Mouse (Mus musculus): ENCODE results near the gene Sbk1. TPM values are rescaled to one million over a fixed set of nuclear protein-coding genes. Genes with fewer than 3 reads are reported as not detected.
"Not testable (repeated sequence)": the region's sequence is repeated elsewhere in the genome, so short reads cannot be mapped to it uniquely, and the experiment has no call there.

Sbk1 gene
- polyA plus RNA-seq, 1 experiment from 2014 or later: 58.9 TPM

DNA sequence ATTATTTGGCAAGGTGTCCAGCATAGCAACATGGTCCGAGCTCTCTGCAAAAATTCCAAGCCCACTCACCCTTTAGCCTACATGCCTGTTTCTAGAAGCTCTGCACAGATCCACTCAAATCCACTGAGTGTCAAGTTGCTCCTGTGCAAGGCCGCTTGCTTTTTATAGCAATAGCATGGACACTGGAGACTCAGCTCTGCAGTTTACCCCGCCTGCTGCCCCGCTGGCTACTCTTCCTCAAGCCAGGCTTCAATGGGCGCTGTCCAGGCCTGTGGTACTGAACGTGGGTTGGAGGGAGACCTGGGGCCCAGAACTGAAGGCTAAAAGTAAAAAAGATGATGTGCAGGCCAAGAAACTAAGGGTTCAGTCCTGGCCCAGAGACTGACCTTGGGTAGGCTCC is 8.3 kb downstream of the Sbk1 start:
- H3K27me3 ChIP-seq: no peaks in the 10 kb centered on the region
- no peak overlapping the region for H3K4me3 ChIP-seq
- WGBS: 61% methylated on average over 6 of the region's 6 CpGs
- H3K36me3 ChIP-seq: peaks cover 90% of the 10 kb centered on the region
- ATAC-seq (ENCODE audit: insufficient number of reproducible peaks, insufficient read depth, low FRiP score, low TSS enrichment, low read depth): no peak
- H3K9ac ChIP-seq: no peak overlapping the region
- no peak overlapping the region for H3K4me2 ChIP-seq
- peaks cover 38% of the 10 kb centered on the region for H3K4me1 ChIP-seq
- no peaks in the 10 kb centered on the region for H3K9me3 ChIP-seq
- no peak overlapping the region for H3K27ac ChIP-seq

GRCm38 (mm10) chr7:126281876-126282682 is 9.7 kb downstream of the Sbk1 start:
- ATAC-seq (ENCODE audit: insufficient number of reproducible peaks, insufficient read depth, low FRiP score, low TSS enrichment, low read depth): no peak
- H3K36me3 ChIP-seq: peaks cover 83% of the 10 kb centered on the region
- H3K4me2 ChIP-seq: no peak overlapping the region
- no peak overlapping the region for H3K9ac ChIP-seq
- no peaks in the 10 kb centered on the region for H3K9me3 ChIP-seq
- WGBS: 79% methylated on average over 16 of the region's 16 CpGs
- peaks cover 24% of the 10 kb centered on the region for H3K4me1 ChIP-seq
- no peaks in the 10 kb centered on the region for H3K27me3 ChIP-seq
- no peak overlapping the region for H3K27ac ChIP-seq
- H3K4me3 ChIP-seq: no peak overlapping the region

GRCm38 (mm10) chr7:126282683-126282990 is 10.2 kb downstream of the Sbk1 start:
- not testable (repeated sequence) for H3K9ac ChIP-seq; H3K27ac ChIP-seq; H3K27me3 ChIP-seq; H3K9me3 ChIP-seq; H3K4me3 ChIP-seq; ATAC-seq (ENCODE audit: insufficient number of reproducible peaks, insufficient read depth, low FRiP score, low TSS enrichment, low read depth); H3K4me2 ChIP-seq
- WGBS: 74% methylated on average over 8 of the region's 8 CpGs
- H3K36me3 ChIP-seq: peaks cover 77% of the 10 kb centered on the region
- H3K4me1 ChIP-seq: peaks cover 22% of the 10 kb centered on the region

DNA sequence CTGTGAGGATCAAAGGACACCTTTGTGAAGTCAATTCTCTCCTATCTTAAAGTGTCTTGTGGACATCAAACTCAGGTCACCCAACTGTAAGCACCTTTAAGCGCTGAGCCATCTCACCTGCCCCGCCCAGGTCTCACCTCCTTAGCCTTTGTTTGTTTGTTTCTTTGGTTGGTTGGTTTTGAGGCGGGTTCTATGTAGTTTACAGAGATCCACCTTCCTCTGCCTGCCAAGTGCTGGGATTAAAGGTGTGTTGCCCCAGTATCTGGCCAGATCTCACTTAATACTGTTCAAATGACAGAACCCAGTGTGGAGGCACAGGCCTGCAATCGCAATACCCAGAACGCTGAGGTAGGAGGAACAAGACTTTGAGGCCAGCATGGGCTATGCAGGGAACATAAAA is 11.6 kb downstream of the Sbk1 start:
- Histone ChIP-seq H3K4me3 (no peak overlapping the region), H3K36me3 (peaks cover 73% of the 10 kb centered on the region), H3K9ac (no peak overlapping the region), H3K4me2 (no peak overlapping the region), H3K27ac (no peak overlapping the region), H3K27me3 (no peaks in the 10 kb centered on the region), H3K4me1 (peaks cover 22% of the 10 kb centered on the region), H3K9me3 (no peaks in the 10 kb centered on the region)
- WGBS: 92% methylated on average over 5 of the region's 5 CpGs
- no peak for ATAC-seq (ENCODE audit: insufficient number of reproducible peaks, insufficient read depth, low FRiP score, low TSS enrichment, low read depth)

- Histone ChIP-seq H3K4me2 (no peak overlapping the region), H3K4me1 (peaks cover 22% of the 10 kb centered on the region), H3K9ac (no peak overlapping the region), H3K9me3 (no peaks in the 10 kb centered on the region), H3K36me3 (peaks cover 74% of the 10 kb centered on the region), H3K4me3 (no peak overlapping the region), H3K27ac (no peak overlapping the region; the same call in 1 of the 2 replicates), H3K27me3 (no peaks in the 10 kb centered on the region)
- WGBS: 74% methylated on average over 4 of the region's 4 CpGs
- no peak for ATAC-seq (ENCODE audit: insufficient number of reproducible peaks, insufficient read depth, low FRiP score, low TSS enrichment, low read depth)
Observed at GRCm38 (mm10) chr7:126284441-126284840, 12.0 kb downstream of the Sbk1 start.

DNA sequence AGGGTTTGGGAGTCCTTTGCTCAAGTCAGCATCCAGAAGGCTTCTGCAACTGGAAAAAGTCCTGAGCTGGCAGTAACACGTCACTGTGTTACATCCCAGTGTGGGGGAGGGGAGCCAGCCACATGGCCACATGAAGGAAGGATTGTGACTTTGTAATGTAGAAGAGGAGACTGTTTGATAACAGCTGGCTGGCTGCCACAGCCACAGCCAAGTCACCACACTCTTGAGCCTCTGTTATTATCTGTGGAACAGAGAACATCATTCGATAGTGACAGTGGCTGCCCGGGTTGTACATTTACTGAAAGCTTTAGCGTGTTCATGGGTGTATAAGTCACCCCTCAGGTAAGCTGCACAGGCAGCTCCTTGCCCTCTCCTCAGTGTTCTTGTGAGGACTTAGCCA is 12.4 kb downstream of the Sbk1 start:
- WGBS: 75% methylated on average over 4 of the region's 4 CpGs
- H3K27ac ChIP-seq: no peak overlapping the region; the same call in 1 of the 2 replicates
- H3K4me1 ChIP-seq: peaks cover 22% of the 10 kb centered on the region
- no peak overlapping the region for H3K9ac ChIP-seq
- H3K9me3 ChIP-seq: no peaks in the 10 kb centered on the region
- ATAC-seq (ENCODE audit: insufficient number of reproducible peaks, insufficient read depth, low FRiP score, low TSS enrichment, low read depth): no peak
- H3K36me3 ChIP-seq: peaks cover 75% of the 10 kb centered on the region
- no peak overlapping the region for H3K4me3 ChIP-seq
- no peak overlapping the region for H3K4me2 ChIP-seq
- no peaks in the 10 kb centered on the region for H3K27me3 ChIP-seq

- H3K27ac ChIP-seq: no peak overlapping the region
- no peaks in the 10 kb centered on the region for H3K27me3 ChIP-seq
- whole genome bisulfite sequencing: 83% methylated on average over 12 of the region's 12 CpGs
- H3K4me2 ChIP-seq: no peak overlapping the region
- no peaks in the 10 kb centered on the region for H3K9me3 ChIP-seq
- peaks cover 75% of the 10 kb centered on the region for H3K36me3 ChIP-seq
- no peak overlapping the region for H3K9ac ChIP-seq
- H3K4me3 ChIP-seq: no peak overlapping the region
- no peak for ATAC-seq (ENCODE audit: insufficient number of reproducible peaks, insufficient read depth, low FRiP score, low TSS enrichment, low read depth)
- peaks cover 22% of the 10 kb centered on the region for H3K4me1 ChIP-seq
Observed at GRCm38 (mm10) chr7:126285293-126286211, 13.1 kb downstream of the Sbk1 start.

DNA sequence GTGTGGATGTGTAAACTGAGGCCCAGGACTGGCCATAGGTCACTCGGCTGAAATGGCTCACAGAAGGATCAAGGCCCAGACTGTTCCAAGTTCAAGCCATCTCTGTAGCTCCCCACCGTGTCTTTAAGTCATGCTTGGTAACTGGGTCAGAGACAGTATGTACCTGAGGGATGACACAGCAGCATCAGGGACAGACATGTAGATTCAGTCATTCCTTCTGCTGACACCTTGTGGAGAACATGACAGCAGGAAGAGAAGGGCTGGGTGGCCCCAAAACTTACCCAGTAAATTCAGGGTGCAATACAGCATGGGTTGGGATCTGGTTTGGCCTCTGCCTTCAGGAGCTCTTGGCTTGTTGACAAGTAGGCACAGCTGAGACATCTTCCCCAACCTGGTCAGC is 13.9 kb downstream of the Sbk1 start:
- H3K4me2 ChIP-seq: no peak overlapping the region
- no peaks in the 10 kb centered on the region for H3K9me3 ChIP-seq
- peaks cover 22% of the 10 kb centered on the region for H3K4me1 ChIP-seq
- WGBS: 82% methylated on average over 2 of the region's 2 CpGs
- no peak overlapping the region for H3K9ac ChIP-seq
- no peak overlapping the region for H3K4me3 ChIP-seq
- H3K27me3 ChIP-seq: no peaks in the 10 kb centered on the region
- no peak overlapping the region for H3K27ac ChIP-seq
- ATAC-seq (ENCODE audit: insufficient number of reproducible peaks, insufficient read depth, low FRiP score, low TSS enrichment, low read depth): no peak
- peaks cover 77% of the 10 kb centered on the region for H3K36me3 ChIP-seq

DNA sequence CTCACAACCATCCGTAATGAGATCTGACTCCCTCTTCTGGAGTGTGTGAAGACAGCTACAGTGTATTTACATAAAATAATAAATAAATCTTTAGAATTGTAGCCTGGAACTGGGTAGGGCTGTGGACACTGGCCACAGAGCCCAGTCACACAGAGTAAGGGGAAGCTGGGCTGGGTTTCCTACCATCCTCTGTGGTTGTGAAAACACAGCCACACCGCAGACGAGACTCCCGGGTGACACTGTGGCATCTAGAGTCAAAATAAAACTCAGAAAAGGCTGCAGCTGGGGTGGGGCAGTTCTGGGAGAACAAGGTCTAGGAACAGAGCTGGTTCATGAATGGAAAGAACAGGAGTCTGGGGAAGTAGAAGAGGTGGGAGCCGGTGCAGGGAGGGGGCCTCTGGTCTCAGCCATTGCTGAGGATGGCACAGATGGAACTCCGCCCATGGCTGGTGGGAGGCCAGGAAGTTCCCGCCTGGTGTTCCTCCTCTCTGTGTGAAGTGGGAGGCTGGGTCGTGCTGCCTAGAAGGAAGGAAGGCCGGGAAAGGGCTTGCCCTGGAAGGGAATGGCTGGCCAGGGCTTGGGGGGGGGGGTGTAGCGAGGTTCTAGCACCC is 15.2 kb downstream of the Sbk1 start:
- ATAC-seq (ENCODE audit: insufficient number of reproducible peaks, insufficient read depth, low FRiP score, low TSS enrichment, low read depth): no peak
- no peak overlapping the region for H3K4me2 ChIP-seq
- H3K4me1 ChIP-seq: peaks cover 22% of the 10 kb centered on the region
- H3K9ac ChIP-seq: 0 out of 2 replicates have a peak overlapping the region, but pooled peaks have one; percentile 32
- 70% methylated on average over 10 of the region's 10 CpGs for WGBS
- no peaks in the 10 kb centered on the region for H3K27me3 ChIP-seq
- no peaks in the 10 kb centered on the region for H3K9me3 ChIP-seq
- no peak overlapping the region for H3K27ac ChIP-seq
- no peak overlapping the region for H3K4me3 ChIP-seq
- H3K36me3 ChIP-seq: peaks cover 77% of the 10 kb centered on the region

- no peak overlapping the region for H3K4me2 ChIP-seq
- H3K4me1 ChIP-seq: peaks cover 22% of the 10 kb centered on the region
- ATAC-seq (ENCODE audit: insufficient number of reproducible peaks, insufficient read depth, low FRiP score, low TSS enrichment, low read depth): no peak
- H3K27ac ChIP-seq: no peak overlapping the region
- WGBS: 82% methylated on average over 2 of the region's 2 CpGs
- 0 out of 2 replicates have a peak overlapping the region, but pooled peaks have one; percentile 32 for H3K9ac ChIP-seq
- no peaks in the 10 kb centered on the region for H3K27me3 ChIP-seq
- no peak overlapping the region for H3K4me3 ChIP-seq
- peaks cover 80% of the 10 kb centered on the region for H3K36me3 ChIP-seq
- no peaks in the 10 kb centered on the region for H3K9me3 ChIP-seq
Observed at GRCm38 (mm10) chr7:126288104-126288497, 15.7 kb downstream of the Sbk1 start.

DNA sequence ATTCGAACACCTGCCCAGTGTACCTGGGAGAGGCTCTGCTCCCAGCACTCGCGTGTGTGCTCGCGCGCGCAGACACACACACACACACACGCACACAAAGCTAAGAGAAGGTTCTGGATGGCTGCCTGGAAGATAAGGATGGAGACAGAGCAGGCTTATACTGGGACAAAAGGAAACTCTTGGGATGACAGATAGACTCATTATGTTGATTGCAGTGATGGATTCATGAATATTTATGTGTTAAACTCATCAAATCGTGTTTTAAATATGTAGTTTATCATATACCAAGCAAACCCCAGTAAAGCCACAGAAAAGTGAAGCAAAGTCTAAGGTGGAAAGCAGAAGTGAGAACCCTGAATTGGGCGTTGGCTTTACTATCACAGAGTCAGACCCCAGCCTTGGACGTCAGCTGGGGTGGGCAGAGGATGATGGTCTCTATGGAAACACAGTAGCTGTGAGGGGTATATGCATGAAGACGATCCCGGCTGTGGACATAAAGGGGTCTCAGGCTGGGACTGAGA is 16.2 kb downstream of the Sbk1 start:
- Histone ChIP-seq H3K27me3 (no peaks in the 10 kb centered on the region), H3K36me3 (peaks cover 80% of the 10 kb centered on the region), H3K9ac (no peak overlapping the region), H3K9me3 (no peaks in the 10 kb centered on the region), H3K4me3 (no peak overlapping the region), H3K4me2 (no peak overlapping the region), H3K4me1 (peaks cover 22% of the 10 kb centered on the region), H3K27ac (no peak overlapping the region)
- no peak for ATAC-seq (ENCODE audit: insufficient number of reproducible peaks, insufficient read depth, low FRiP score, low TSS enrichment, low read depth)
- 89% methylated on average over 13 of the region's 13 CpGs for WGBS
